Mouse (Mus musculus): ENCODE measurements around the gene Naxe. TPM values are rescaled to one million over a fixed set of nuclear protein-coding genes. Genes with fewer than 3 reads are reported as not detected.

Naxe gene
- total and polyA plus RNA-seq, 3 experiments: 114 to 182 (median 165) TPM

- no peak for DNase-seq (ENCODE audit: low read depth, low spot score)
- Histone ChIP-seq H3K79me2 (ENCODE audit: control insufficient read depth, insufficient read depth, low read length, poor library complexity) (no peaks in the 10 kb centered on the region), H3K27me3 (ENCODE audit: control insufficient read depth in 1 of 2, insufficient read depth in 2 of 2, low read length in 2 of 2) (no peaks in the 10 kb centered on the region), H3K27ac (ENCODE audit: control insufficient read depth, low read depth, low read length) (no peak overlapping the region), H3K4me3 (ENCODE audit: control insufficient read depth in 1 of 2, insufficient read depth in 1 of 2, low read depth in 2 of 2, low read length in 2 of 2) (no peak overlapping the region), H3K9ac (ENCODE audit: control insufficient read depth, low read depth, low read length, poor library complexity, severe bottlenecking) (no peak overlapping the region), H3K9me3 (replicated peaks; ENCODE audit: insufficient read depth, low read length) (no peaks in the 10 kb centered on the region), H3K36me3 (ENCODE audit: control insufficient read depth in 1 of 2, insufficient read depth in 2 of 2, low read length in 2 of 2) (no peaks in the 10 kb centered on the region; a peak in 1 of 4 replicates), H3K4me1 (ENCODE audit: control insufficient read depth in 1 of 2, insufficient read depth in 2 of 2, low read length in 2 of 2) (0 out of 4 replicates have a peak, but pooled peaks cover 0 to 6% of the 10 kb centered on the region in 2 experiments)
- TF ChIP-seq TAL1 (IDR thresholded peaks at IDR 0.05; ENCODE audit: low read length) (no peak), RCOR1 (IDR thresholded peaks at IDR 0.05; ENCODE audit: low read depth, low read length) (no peak), CHD1 (IDR thresholded peaks at IDR 0.05; ENCODE audit: low read depth, low read length) (no peak), ZC3H11A (IDR thresholded peaks at IDR 0.05; ENCODE audit: low read depth, low read length) (no peak)
Observed at GRCm38 (mm10) chr3:88102196-88102595, 43.9 kb upstream of the Naxe start.

- TF ChIP-seq NELFE (IDR thresholded peaks at IDR 0.05; ENCODE audit: low read depth, low read length) (no peak), ZMIZ1 (IDR thresholded peaks at IDR 0.05; ENCODE audit: low read depth, low read length) (no peak), POLR2AphosphoS2 (IDR thresholded peaks at IDR 0.05; ENCODE audit: low read length) (no peak), ZC3H11A (IDR thresholded peaks at IDR 0.05; ENCODE audit: low read depth, low read length) (no peak), CHD1 (IDR thresholded peaks at IDR 0.05; ENCODE audit: low read depth, low read length) (no peak), USF1 (IDR thresholded peaks at IDR 0.05; ENCODE audit: low read depth, low read length) (no peak), GABPA (IDR thresholded peaks at IDR 0.05; ENCODE audit: low read depth, low read length) (no peak), MAZ (IDR thresholded peaks at IDR 0.05; ENCODE audit: low read depth, low read length) (no peak), NRF1 (IDR thresholded peaks at IDR 0.05; ENCODE audit: insufficient read depth, low read depth, low read length, poor library complexity, severe bottlenecking) (no peak), SIN3A (IDR thresholded peaks at IDR 0.05; ENCODE audit: low read length) (no peak), MYB (IDR thresholded peaks at IDR 0.05; ENCODE audit: low read depth, low read length) (no peak), ETS1 (IDR thresholded peaks at IDR 0.05; ENCODE audit: low read depth, low read length) (no peak), TCF12 (IDR thresholded peaks at IDR 0.05; ENCODE audit: low read depth, low read length) (no peak)
- no peak overlapping the region for H3K9ac ChIP-seq (ENCODE audit: control insufficient read depth, low read depth, low read length, poor library complexity, severe bottlenecking)
- H3K27ac ChIP-seq (ENCODE audit: control insufficient read depth, low read depth, low read length): no peak overlapping the region
- H3K27me3 ChIP-seq (ENCODE audit: control insufficient read depth in 1 of 2, insufficient read depth in 2 of 2, low read length in 2 of 2): no peaks in the 10 kb centered on the region
- DNase-seq (ENCODE audit: low read depth, low spot score): no peak
- no peak overlapping the region for H3K4me3 ChIP-seq (ENCODE audit: control insufficient read depth in 1 of 2, insufficient read depth in 1 of 2, low read depth in 2 of 2, low read length in 2 of 2)
- no peaks in the 10 kb centered on the region for H3K9me3 ChIP-seq (replicated peaks; ENCODE audit: insufficient read depth, low read length)
- no peaks in the 10 kb centered on the region for H3K79me2 ChIP-seq (ENCODE audit: control insufficient read depth, insufficient read depth, low read length, poor library complexity)
- 0 out of 4 replicates have a peak, but pooled peaks cover 0 to 6% of the 10 kb centered on the region in 2 experiments for H3K4me1 ChIP-seq (ENCODE audit: control insufficient read depth in 1 of 2, insufficient read depth in 2 of 2, low read length in 2 of 2)
- no peaks in the 10 kb centered on the region; a peak in 1 of 4 replicates for H3K36me3 ChIP-seq (ENCODE audit: control insufficient read depth in 1 of 2, insufficient read depth in 2 of 2, low read length in 2 of 2)
Observed at GRCm38 (mm10) chr3:88101736-88102135, 43.4 kb upstream of the Naxe start.

Data from MEL (cell line).